Mouse (Mus musculus) cerebellum, adult 2 months (tissue): ENCODE results near the gene Schip1.
A peak's percentile ranks its signal among the peaks of the same experiment; 100 is the strongest.

Experiments
- CTCF ChIP-seq: fragments of 200-500 bp; IDR thresholded peaks from 2 replicates; pipeline ENCODE4 v1.5.1; 2011; ENCODE audit warnings: low read depth, mild to moderate bottlenecking, control low read depth, low read length, moderate library complexity, borderline replicate concordance; ENCODE audit not compliant: insufficient read depth
- POLR2A ChIP-seq: fragments of 200-500 bp; IDR thresholded peaks from 2 replicates; pipeline ENCODE4 v1.6.1; 2011; ENCODE audit warnings: low read length, control low read depth, borderline replicate concordance; ENCODE audit not compliant: insufficient read depth

GRCm38 (mm10) chr3:68562838-68563237 lies 498.2 kb downstream of the Schip1 start:
- TF ChIP-seq POLR2A: no peak
- peak; percentile 31; the same call in 1 of the 2 replicates for TF ChIP-seq CTCF
